Mouse (Mus musculus) testis, postnatal 10 days (tissue): Measurements from ENCODE around the gene Ctnna3.
"Not testable (repeated sequence)": the region's sequence is repeated elsewhere in the genome, so short reads cannot be mapped to it uniquely, and the experiment has no call there.

ENCODE experiments used
- DNase-seq: peaks from one replicate; pipeline ENCODE4 v3.0.0; 2021; ENCODE audit warnings: low spot score

Gene Ctnna3

DNA sequence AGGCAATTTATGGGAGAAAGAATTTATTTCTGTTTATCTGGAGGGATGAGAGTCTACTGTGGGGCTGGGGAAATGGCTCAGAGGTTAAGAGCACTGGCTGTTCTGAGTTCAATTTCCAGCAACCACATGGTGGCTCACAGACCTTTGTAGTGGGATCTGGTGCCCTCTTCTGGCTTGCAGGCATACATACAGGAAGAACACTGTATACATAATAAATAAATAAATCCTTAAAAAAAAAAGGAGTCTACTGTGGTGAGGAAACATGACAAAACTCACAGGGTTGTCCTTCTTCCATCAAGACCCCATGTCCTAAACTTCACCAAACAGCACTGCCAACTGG, 5.5 kb upstream of the Ctnna3 start:
- DNase-seq: peak; percentile 56

DNA sequence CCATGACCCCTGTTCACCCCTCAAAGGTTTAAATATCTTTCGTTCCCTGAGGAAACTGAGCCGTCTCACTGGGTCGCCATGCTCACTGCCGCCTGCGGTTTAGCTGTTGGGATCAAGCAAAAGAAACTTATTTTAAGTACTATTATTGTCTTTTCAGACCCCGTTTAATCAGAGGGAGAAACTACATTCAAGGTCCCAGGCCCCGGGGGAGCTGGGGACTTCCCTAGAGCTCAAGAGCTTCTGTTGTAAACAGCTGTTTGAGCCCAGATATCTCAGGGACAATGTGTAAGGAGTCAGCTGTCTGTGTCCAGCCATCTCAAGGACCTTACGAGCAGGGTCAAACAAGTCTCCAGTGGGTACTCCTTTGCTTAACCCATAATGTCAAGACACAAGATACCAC, 2.8 kb upstream of the Ctnna3 start:
- DNase-seq: peak; percentile 50

DNA sequence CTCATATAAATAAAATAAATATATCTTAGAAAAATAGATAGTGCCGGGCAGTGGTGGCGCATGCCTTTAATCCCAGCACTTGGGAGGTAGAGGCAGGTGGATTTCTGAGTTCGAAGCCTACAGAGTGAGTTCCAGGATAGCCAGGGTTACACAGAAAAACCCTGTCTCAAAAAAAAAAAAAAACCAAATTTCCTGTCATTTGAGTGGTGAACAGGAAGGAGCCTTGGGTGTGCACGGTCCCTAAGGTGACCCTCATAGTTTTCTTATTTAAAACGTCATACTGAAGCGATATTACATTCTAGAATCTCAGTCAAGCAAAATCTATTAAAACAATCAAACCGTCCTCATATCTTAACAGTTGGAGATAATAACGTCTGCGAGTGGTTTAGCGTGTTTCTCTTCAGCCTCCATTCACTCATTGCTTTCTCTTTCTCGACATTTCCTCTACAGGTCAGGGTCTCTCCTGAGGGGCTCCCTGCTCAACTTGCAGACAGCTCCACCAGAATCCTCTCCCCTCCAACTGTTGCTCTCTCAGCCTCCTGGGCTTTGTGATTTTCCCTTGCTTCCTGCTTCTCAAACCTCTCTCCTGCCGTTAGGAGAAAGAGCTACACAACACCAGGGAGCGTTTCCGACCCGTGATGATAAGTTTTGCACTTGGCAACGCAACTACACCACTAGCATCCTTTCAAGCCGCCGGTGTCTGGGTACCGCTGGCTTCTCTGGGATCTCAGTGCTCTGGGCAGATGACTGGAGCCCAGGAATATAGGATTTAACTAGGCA, 1.5 kb upstream of the Ctnna3 start:
- DNase-seq: peak; percentile 52

DNA sequence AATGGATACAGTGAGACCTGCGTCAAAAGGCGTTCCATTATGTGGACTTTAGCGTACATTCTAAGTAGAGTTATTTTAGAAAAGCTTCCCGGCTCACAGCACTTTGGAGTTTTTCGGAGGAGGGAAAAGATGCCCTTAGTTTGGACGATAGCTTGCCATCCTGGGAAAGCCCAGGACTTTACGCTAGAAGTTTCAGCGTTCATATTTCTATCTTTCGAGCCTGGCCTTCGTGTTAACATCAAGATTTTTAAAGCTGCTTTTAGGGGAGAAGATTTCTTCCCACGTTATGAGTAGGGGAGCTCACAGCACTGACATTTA, 916 bp upstream of the Ctnna3 start:
- DNase-seq: no peak

DNA sequence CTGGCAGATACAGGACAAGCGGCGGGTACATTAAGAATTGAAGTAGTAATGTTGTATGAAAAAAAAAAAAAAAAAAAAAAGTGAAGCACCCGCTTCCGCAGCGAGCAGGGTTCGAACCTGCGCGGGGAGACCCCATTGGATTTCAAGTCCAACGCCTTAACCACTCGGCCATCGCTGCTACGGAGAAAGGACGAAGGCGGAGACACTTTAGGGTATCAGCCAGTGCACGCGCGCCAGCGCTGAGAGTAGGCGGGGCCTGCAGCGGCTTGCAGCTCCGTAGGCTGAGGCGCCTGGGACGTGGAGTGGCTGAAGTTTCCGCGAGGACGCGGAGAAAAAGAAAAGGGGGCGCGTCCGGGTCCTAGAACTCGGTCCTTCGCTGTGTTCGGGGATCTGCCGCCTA, 518 bp upstream of the Ctnna3 start:
- peak; percentile 99 for DNase-seq

DNA sequence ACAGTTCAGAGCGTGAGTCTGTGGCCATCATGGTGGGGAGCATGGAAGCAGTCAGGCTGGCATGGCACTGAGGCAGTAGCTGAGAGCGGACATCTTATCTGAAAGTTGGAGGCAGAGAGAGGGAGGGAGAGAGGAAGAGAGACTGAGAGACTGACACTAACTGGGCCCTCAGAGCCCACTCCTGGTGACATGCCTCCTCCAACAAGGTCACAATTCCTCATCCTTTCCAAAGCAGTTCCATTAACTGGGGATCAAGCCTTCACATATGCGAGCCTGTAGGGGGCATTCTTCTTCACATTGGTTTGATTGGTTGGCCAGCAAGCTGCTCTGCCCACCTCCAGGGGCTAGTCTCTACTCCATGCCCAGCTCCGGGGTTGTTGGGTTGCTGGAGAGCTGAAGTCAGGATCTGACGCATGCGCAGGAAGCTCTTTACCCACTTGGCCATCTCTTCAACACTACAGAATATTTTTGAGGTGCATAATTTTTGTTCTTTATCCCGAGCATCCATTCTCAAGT, 1.4 kb downstream of the Ctnna3 start:
- DNase-seq: no peak

DNA sequence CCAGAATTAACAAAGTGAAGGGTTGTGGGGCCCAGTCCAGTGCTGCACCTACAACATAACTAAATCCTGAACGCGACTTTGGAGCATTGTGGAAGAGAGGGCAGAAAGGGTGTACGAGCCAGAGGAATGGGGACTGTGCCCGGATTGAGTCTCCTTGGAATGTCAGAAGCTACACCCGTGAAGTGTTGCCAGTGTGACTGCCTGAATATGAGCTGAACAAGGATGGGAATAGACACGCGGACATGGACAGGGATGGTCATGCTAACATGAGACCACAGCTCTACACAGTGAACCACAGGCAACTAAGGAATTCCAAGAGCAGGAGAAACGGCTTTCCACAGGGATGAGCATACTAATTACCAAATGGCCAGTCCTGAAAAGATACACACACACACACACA, 2.2 kb downstream of the Ctnna3 start:
- no peak for DNase-seq

DNA sequence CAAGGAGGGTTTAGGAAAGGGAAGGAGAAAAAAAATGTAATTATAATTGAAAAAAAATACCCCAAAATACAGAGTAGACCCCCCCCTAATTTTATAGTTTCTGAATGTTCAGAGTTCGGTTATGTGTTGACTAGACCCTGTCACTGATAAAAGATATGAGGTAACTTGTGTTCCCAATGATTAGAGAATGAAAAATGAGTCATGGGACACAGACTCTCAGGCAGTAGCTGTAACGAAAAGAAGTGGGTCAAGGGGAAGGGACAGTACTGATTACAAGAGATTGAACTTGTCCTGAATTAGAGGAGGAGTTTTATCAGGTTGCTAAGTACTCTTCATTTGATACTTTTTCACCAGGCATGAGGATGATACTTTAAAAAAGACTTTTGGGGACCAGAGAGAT, 3.0 kb downstream of the Ctnna3 start:
- DNase-seq: no peak

DNA sequence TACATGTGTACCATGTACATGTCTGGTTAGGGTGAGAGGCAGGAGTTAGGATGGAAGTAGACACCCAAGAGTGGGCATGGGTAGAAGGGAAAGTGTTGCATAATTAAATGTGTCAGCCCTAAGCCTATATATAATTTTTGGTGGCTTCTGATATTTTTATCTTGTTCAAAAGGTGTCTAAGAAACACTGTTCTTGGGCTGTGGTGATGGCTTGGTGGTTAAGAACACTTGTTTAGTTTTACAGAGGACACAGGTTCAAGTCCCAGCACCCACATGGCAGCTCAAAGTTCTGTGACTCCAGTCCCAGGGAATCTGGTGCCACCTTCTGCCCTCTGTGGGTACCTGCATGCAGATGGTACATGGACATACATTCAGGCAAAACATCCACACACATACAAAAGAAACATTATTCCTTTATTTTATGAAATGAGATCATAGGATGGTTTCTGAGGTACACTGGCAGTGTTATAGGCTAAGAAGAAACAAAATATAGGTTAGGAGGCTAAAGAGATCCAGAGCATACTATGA, 8.9 kb downstream of the Ctnna3 start:
- DNase-seq: no peak

DNA sequence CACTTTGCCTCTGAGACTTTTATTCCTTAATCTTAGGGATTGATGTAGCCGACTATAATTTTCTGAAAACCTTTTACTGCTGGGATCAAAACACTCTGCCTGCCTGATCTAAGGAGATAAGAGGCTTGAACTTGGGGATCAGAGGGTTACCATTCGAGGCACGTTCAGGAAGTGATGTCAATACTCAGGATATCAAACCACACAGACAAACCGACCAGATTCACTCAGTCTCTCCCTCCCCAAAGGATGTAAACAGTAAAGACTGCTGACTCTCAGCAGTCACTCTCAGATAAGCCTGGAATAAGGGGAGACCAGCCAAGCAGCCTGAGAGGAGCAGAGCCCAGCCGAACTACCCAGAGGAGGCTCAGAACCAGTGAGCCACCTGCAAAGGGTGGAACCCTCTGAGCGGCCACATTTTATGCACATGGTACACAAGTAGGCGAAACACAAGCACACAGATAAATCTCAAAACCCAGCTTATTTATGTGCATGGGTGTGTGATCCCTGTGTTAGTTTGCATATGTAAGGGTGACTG, 9.9 kb downstream of the Ctnna3 start:
- DNase-seq: no peak

DNA sequence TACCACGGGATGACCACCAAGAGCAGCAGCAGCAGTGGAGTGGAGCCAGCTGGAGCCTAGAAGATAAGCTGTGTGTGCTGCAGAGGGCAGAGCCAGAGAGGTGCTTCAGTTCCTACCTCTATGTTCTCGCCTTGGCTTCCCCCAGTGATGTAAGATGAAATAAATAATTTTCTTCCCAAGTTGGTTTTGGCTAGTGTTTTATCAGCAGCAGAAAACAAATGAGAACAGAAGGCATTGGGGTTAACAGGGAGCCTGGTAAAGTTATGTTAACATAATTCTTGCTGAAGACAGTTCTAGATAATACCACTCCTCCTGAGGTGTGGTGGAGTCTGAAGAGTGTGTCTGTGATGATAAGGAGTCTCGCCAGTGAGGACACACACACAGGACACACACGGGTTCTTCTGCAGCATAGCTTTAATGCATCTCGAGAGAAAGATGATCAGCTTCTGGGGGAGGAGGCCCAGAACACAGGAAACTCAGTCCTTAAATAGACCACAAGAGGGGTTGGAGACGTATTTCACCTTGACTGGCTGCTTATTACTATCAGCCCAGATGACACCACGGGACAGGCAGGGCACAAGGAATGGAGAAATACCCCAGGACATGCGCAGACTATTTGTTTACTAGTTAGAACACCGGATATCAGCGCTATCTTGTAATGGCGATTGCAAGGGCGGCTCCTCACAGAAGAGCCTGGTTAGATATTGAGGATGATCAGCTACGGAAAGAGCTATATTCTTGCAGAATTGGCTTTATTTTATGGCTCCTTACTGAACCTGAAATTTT, 14.9 kb downstream of the Ctnna3 start:
- DNase-seq: not testable (repeated sequence)

DNA sequence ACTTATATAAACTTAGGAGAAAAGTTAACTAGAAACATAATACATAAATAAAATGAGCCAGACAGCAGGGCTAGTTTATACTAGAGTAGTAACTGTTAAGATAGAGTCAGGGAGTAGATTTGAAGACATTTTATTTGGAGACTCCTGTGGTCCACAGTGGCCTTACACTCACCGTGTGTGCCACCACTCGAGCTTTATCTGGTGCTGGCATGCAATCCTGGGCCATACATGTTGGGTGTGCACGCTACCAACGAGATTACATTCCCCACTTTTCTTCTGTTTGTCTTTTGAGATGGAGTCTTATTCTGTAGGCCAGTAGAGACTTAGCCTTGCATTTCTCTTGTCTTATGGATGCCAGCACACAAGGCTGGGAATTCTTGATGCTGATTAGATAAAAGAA, 24.0 kb downstream of the Ctnna3 start:
- no peak for DNase-seq

DNA sequence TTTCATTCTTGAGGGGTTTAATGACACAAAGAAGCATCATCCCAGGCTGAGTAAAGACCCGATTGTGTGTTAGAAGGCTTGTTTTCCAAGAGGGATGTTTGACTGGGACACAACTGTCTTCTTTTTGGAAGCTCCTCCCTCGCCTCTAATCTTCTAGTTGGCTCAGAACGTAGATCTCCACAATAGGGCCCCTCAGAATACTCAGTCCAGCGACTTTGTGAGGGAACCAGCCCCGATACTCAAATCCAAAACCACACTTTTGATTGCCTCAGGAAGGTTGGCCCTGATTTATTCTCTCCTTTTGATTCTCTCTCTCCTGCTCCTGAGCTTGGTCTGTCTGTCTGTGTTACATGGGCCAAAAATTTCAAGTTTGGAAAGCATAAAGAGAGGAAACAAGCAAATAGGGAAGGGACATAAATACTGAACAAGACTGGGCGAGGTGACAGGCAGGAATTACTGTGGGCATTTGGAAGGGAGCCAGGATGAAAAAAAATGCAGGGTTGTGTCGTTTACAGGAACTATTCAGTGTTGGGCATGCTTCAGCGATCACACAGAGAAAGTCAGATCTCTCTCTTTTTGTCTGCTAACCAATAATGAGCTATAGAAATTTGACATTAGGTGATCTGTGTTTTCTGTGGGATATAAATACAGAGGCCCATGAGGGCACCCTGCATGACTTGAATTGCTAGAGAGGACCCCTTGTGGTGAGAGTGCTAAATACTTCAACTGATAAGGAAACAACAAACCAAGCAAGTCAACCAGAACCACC, 25.4 kb downstream of the Ctnna3 start:
- no peak for DNase-seq

DNA sequence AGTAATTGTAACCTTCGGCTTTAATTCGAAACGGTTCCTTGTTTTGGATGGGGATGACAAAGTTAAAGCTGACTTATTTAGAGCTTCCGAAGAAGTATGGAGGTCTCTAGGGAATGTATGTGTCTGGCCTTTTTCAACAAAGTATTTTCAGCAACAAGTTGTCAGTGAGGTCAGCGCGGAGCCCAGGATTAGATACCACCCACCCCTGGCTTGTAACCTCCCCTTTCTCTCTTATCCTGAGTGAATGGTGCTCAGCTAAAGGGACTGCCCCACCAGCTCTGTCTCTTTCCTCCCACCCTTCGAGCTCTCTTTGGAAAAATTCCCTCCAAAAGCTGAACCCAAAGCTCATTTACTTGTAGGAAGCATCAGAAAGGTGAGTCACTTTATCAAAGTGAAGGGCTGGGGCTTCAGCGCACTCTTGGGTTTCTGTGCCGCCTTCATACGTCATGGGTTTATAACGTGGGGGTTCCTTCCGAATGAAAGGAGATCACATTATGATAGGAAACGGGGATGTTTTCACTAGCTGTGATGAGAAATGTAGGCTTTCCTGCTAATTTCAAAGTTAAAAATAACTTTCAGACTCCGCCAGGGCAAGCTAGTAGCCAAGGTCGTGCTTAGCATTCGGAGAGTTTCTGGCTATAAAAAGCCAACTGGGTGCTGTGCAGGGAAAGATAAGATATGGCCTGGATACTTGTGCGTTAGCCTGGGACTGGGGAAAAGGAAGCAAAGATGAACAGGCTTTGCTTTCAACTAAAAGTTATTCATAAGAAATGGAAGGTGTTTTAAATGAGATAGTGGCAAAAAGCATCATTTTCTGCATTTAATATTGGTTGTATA, 27.6 kb downstream of the Ctnna3 start:
- no peak for DNase-seq

DNA sequence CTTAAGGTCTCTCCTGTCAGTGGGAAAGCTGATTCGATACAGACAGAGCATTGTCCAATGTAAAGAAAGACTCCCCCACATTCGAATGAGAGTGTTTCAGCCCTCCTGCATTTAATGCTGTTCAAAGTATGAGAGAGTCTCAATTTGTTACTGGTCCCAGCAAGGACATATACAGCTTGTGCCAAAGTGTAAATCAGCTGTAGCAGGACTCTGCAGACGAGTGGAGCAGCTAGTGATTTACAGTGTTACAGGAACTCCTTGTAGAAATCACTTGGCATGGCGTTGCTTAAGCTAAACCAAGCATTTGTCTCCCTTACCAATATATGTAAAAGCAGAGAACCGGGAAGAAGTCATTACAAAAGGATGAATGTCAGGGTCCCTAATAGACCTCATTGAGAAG, 31.0 kb downstream of the Ctnna3 start:
- DNase-seq: no peak

DNA sequence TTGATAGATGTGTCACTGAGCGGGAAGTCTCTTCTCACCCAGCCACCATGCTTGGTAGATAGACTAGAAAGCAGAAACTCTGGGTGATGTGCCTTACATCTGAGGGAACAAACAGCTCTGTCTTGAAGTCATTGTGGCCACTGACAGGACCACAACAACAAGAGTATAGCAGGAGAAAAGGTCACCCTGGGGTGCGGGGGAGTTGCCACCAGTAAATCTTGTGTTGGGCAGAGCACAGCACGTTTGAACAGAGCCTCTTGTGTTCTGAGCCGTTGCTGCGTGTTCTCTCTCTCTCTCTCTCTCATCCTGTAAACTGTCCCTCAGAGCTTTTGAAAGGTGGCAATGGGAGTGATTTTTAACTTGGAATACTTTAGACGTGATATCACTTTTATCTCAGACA, 42.6 kb downstream of the Ctnna3 start:
- DNase-seq: peak; percentile 76

DNA sequence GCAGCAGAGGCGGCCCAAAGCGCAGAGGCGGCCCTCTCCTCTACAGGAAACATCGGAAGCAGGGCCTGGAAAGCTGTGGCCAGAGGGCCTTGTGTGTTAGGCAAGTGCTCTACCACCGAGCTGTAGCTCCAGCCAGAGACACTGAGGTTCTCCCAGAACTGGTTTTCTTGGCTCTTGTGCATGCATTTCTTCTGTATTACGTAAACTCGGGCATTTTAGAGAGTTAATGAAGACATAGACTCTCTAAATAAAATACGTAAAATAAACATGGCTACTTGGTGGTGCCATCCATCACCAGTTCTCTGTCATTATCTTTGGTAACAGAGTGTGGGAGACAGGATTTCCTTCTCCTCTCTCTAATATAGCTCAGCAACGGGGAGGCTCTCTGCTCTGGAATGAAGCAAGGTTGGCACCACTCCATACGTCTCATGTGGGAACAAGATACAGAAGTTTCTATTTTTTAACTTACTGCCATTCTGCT, 46.3 kb downstream of the Ctnna3 start:
- peak; percentile 80 for DNase-seq

DNA sequence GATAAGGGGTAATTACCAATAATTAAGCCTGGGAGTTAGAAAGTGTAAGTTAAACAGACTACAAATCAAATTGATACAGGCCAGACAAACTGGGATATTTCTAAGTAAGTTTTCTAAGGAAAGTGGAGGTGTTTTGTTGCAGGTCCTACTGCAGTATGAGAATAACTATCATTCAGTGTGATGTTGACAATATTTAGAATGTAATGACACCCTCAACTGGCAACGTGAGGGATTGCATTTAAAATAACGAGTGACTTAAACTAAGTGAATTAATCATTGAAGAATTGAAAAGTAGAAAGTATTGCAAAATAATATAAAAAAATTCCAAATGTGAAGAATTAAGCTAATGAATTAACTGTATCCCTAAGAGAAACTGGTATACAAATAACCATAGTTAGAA, 49.0 kb downstream of the Ctnna3 start:
- no peak for DNase-seq

DNA sequence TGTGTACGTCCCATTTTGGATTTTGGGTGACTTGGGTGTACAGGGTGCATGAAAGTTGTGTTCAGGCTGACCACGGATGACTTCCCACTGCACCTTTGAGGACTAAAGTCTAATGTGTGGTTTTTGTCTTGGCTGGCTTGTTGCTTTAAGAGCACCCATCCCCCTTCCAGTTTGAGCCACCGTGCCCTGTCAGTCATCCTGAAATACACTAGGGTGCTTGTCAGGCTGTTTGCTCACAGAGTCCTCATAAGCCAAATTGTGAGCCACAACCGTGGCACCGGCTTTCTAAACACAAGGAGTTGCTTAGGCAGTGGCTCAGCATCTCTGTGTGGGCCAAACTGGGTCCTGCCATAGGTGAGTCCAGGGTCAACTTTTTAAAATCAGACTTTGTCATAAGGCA, 50.2 kb downstream of the Ctnna3 start:
- no peak for DNase-seq

DNA sequence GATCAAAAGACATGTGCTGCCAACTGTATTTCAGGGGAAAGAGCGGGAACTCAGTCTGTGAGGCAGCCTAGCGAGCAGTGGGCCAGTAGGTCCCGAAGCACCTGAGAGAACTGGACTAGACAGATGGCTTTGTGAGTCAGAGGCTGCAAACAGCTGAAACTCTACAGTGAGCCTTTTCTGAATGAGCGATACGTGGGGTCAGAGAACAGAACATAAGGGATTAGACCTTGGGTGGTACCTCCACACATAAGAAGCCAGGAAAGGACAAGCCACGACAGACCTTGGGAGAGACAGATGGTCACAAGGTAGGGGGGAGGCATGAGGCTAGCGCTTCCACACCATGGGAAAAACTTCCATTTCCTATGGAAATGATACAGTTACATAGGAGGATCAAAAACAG, 58.4 kb downstream of the Ctnna3 start:
- DNase-seq: no peak

DNA sequence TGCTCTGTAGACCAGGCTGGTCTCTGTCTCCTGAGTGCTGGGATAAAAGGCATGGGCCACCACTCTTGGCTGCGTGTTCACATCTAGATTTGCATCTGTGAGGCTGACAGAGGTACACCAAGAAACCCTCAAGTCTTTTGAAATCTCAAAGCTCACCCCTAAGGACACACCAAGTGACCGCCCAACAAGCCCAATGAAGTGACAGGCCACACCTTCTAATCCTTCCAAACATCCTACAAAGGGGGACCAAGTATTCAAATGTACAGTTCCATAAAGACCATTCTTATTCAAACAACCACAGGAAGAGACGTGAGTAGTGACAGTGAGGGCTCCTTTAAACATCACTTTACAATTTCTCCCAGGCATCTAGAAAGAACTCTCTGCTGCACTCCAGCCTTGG, 94.1 kb downstream of the Ctnna3 start:
- no peak for DNase-seq
